Comparison of ENCODE assay signal across 9 mouse cellular contexts in the genomic region with DNA sequence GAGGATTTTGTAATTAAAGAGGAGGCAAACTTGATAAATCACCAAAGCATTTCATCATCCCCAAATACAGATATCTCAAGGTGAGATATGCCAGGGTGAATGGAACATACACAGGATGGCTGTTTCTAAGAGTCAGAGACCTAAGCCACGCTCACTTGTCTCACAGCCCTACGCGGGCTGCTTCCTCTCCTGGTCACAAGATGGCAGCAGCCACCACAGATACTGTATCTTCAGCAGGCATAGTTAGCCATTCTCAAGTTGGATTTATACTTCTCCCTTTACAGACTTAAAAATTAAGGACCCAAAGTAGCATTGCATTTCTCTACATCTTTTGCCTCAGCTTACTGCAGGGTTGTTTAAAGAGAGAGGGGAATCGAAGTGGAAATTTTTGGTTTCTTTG. TPM values are rescaled to one million over a fixed set of nuclear protein-coding genes. Genes with fewer than 3 reads are reported as not detected.
A peak's percentile ranks its signal among the peaks of the same experiment; 100 is the strongest.
DNase-seq lines count a peak whose midpoint lies in the region; ATAC-seq and TF ChIP-seq lines count a peak whose summit lies in the region.
"Had no signal": no experiment of that assay in that cellular context is flagged by ENCODE, and none has a peak within 500 bp of the region (broad histone marks: within the 10 kb centered on the region; RNA-seq: fewer than 3 reads in every experiment).

No protein-coding gene starts in this region.

- no peaks in the 10 kb centered on the region for H3K4me1 ChIP-seq in ES-E14 (ENCODE audit: control insufficient read depth in 2 of 2, insufficient read depth in 2 of 2, low read length in 2 of 2, poor library complexity in 1 of 2)
- H3K4me1 ChIP-seq in spleen, adult 2 months (ENCODE audit: control insufficient read depth, insufficient read depth, insufficient read length): no peaks in the 10 kb centered on the region
- H3K4me1 ChIP-seq: neural tube, embryonic 13.5 days had no signal

- in situ Hi-C loops in ES-E14 (cut with MboI; ENCODE audit: low sequenced_read_pairs in 2 of 2, unreplicated experiment in 2 of 2): no loop called here

- H3K9ac ChIP-seq in ES-E14 (ENCODE audit: insufficient read depth, low read depth, low read length, poor library complexity, severe bottlenecking): no peak overlapping the region
- H3K9ac ChIP-seq: neural tube, embryonic 13.5 days had no signal

- TF ChIP-seq CTCF in spleen, adult 2 months (IDR thresholded peaks at IDR 0.05; ENCODE audit: extremely low read depth, insufficient read depth, insufficient read length, insufficient replicate concordance): peak; percentile 88; the same call in 1 of the 2 replicates

- peak; percentile 82 for ATAC-seq in megakaryocyte, adult 5-6 weeks (ENCODE audit: poor library complexity, severe bottlenecking)

- DNase-seq in cerebellum, adult 18-20 months: peak; percentile 69 to 72
- no peak for DNase-seq in cerebellum, adult 11-12 months
- DNase-seq in ES-E14 (ENCODE audit: low read depth, low spot score): no peak
- peak; percentile 79 to 81 for DNase-seq in cerebellum, postnatal 14 days
- peak; percentile 63 to 69 for DNase-seq in heart, postnatal 14 days
- peak; percentile 44 for DNase-seq in layer of hippocampus, adult 9-11 months
- peak; percentile 26 to 58 for DNase-seq in spleen, adult 2 months (ENCODE audit: low read depth in 1 of 2, low spot score in 2 of 2)

- TF ChIP-seq POLR2A in spleen, adult 2 months (IDR thresholded peaks at IDR 0.05; ENCODE audit: low read depth, low read length): no peak

- H3K27me3 ChIP-seq in spleen, adult 2 months (ENCODE audit: control insufficient read depth, insufficient read depth, low read length): no peaks in the 10 kb centered on the region
- H3K27me3 ChIP-seq: neural tube, embryonic 13.5 days had no signal

- H3K27ac ChIP-seq in ES-E14 (ENCODE audit: insufficient read depth, low read depth, low read length, poor library complexity, severe bottlenecking): no peak overlapping the region
- H3K27ac ChIP-seq in spleen, adult 2 months (ENCODE audit: insufficient read depth, low read length): no peak overlapping the region
- H3K27ac ChIP-seq: neural tube, embryonic 13.5 days had no signal

- H3K9me3 ChIP-seq in ES-E14 (ENCODE audit: control insufficient read depth, insufficient read depth, low read depth, low read length): no peaks in the 10 kb centered on the region
- H3K9me3 ChIP-seq: neural tube, embryonic 13.5 days had no signal

- intact Hi-C loops in heart, postnatal 14 days (cut with DNase I): no loop called here

- no peak overlapping the region for H3K4me3 ChIP-seq in ES-E14 (ENCODE audit: insufficient read depth in 1 of 2, low read depth in 1 of 2, low read length in 2 of 2, poor library complexity in 1 of 2, severe bottlenecking in 1 of 2)
- no peak overlapping the region for H3K4me3 ChIP-seq in spleen, adult 2 months (ENCODE audit: extremely low read depth, insufficient read depth, insufficient read length)
- H3K4me3 ChIP-seq: neural tube, embryonic 13.5 days had no signal

- WGBS in spleen, adult 2 months: 41% methylated on average over 4 of the region's 4 CpGs

- no peaks in the 10 kb centered on the region for H3K36me3 ChIP-seq in ES-E14 (ENCODE audit: control insufficient read depth, insufficient read depth, low read length, poor library complexity, severe bottlenecking)
- H3K36me3 ChIP-seq in spleen, adult 2 months (ENCODE audit: control insufficient read depth, insufficient read depth, low read length): no peaks in the 10 kb centered on the region
- H3K36me3 ChIP-seq: neural tube, embryonic 13.5 days had no signal

TF ChIP-seq in ES-E14, 5 proteins besides CTCF, POLR2A, EP300 and RAD21:
- TF ChIP-seq ZNF384 (IDR thresholded peaks at IDR 0.05; ENCODE audit: low read depth, low read length) (no peak), MAFK (IDR thresholded peaks at IDR 0.05; ENCODE audit: insufficient read depth, low read depth, low read length) (no peak), CHD2 (IDR thresholded peaks at IDR 0.05; ENCODE audit: low read depth, low read length) (no peak), HCFC1 (IDR thresholded peaks at IDR 0.05; ENCODE audit: borderline replicate concordance, insufficient read depth, low read length) (0 out of 2 replicates have a peak, but pooled peaks have one; percentile 15), ZC3H11A (IDR thresholded peaks at IDR 0.05; ENCODE audit: borderline replicate concordance, low read depth, low read length) (peak; percentile 59; the same call in 1 of the 2 replicates)

RNA-seq across cellular contexts. Expression of a gene that starts 8.4 kb away (rescaled TPM):
- total RNA-seq in ES-E14 (2012; rRNA removed): 36.5 and 59.5 TPM in 2 replicates
- total RNA-seq in heart, postnatal 14 days (2021): 100 to 1,000 TPM; 113 to 115 TPM
- 9.0 and 9.8 TPM in 2 replicates for total RNA-seq in megakaryocyte, adult 5-6 weeks (2015)
- 13.2 and 17.5 TPM in 2 replicates for total RNA-seq in megakaryocyte, adult 5-6 weeks (2017)
- 23.4 and 26.8 TPM in 2 replicates for polyA plus RNA-seq in spleen, adult 2 months (2012; rRNA removed)

RNA-seq across cellular contexts. Expression of a gene that starts 18.3 kb away (rescaled TPM):
- 73.4 and 85.1 TPM in 2 replicates for total RNA-seq in ES-E14 (2012; rRNA removed)
- 10 to 100 TPM; 72.2 to 74.7 TPM for total RNA-seq in heart, postnatal 14 days (2021)
- total RNA-seq in megakaryocyte, adult 5-6 weeks (2015): 73.4 and 75.0 TPM in 2 replicates
- total RNA-seq in megakaryocyte, adult 5-6 weeks (2017): 51.6 and 62.5 TPM in 2 replicates
- 5.4 and 7.1 TPM in 2 replicates for polyA plus RNA-seq in spleen, adult 2 months (2012; rRNA removed)

RNA-seq across cellular contexts. Expression of a gene that starts 18.3 kb away (rescaled TPM):
- 8.9 and 12.8 TPM in 2 replicates for total RNA-seq in ES-E14 (2012; rRNA removed)
- 1 to 10 TPM; 7.6 to 7.9 TPM for total RNA-seq in heart, postnatal 14 days (2021)
- total RNA-seq in megakaryocyte, adult 5-6 weeks (2015): 1.2 and 2.1 TPM in 2 replicates
- 4.9 and 5.7 TPM in 2 replicates for total RNA-seq in megakaryocyte, adult 5-6 weeks (2017)
- 1.7 and 1.8 TPM in 2 replicates for polyA plus RNA-seq in spleen, adult 2 months (2012; rRNA removed)

Comparison
In these comparisons a context has a peak if more than half of its experiments do, and no peak if none do; other contexts are left out.
1. DNase-seq: peak in cerebellum, adult 18-20 months (2 of 2), cerebellum, postnatal 14 days (2 of 2), heart, postnatal 14 days (2 of 2), layer of hippocampus, adult 9-11 months (single experiment) and spleen, adult 2 months (2 of 2); none in cerebellum, adult 11-12 months (single experiment) and ES-E14 (single experiment).